Mouse (Mus musculus) myocyte (in vitro differentiated cells): ENCODE measurements around the gene Lbx1. TPM values are rescaled to one million over a fixed set of nuclear protein-coding genes. Genes with fewer than 3 reads are reported as not detected.

Experiments
- H3K27me3 ChIP-seq: one replicate; pipeline ENCODE4 v1.6.1; 2011; ENCODE audit not compliant: control insufficient read depth, insufficient read depth, insufficient read length
- H3K36me3 ChIP-seq: one replicate; pipeline ENCODE4 v1.6.1; 2011; ENCODE audit not compliant: control insufficient read depth, insufficient read depth
- H3K4me2 ChIP-seq: one replicate; pipeline ENCODE4 v1.6.1; 2011; ENCODE audit warnings: low read depth, control low read depth
- H3K4me3 ChIP-seq: one replicate; pipeline ENCODE4 v1.5.1; 2011; ENCODE audit warnings: mild to moderate bottlenecking, control low read depth, moderate library complexity
- H3K79me2 ChIP-seq: one replicate; pipeline ENCODE4 v1.6.1; 2011; ENCODE audit not compliant: control insufficient read depth, insufficient read depth
- H3ac ChIP-seq: one replicate; pipeline ENCODE4 v1.6.1; 2011; ENCODE audit not compliant: control insufficient read depth, insufficient read length
- CEBPB ChIP-seq: IDR thresholded peaks from 2 replicates; pipeline ENCODE4 v1.6.1; 2011; ENCODE audit warnings: mild to moderate bottlenecking, moderate library complexity; ENCODE audit not compliant: poor library complexity, insufficient read depth, severe bottlenecking
- E2F4 ChIP-seq: IDR thresholded peaks from one replicate; pipeline ENCODE4 v1.6.1; 2011; ENCODE audit warnings: mild to moderate bottlenecking, control low read depth, moderate library complexity; ENCODE audit not compliant: insufficient read depth
- MAX ChIP-seq: IDR thresholded peaks from one replicate; pipeline ENCODE4 v1.6.1; 2011; ENCODE audit warnings: low read depth, mild to moderate bottlenecking, control low read depth
- MYOD1 ChIP-seq, 3 experiments: IDR thresholded peaks; one replicate each; pipeline ENCODE4 v1.6.1; 2011; ENCODE audit warnings: control low read depth in 2 of 3, low read depth in 2 of 3, mild to moderate bottlenecking in 2 of 3, moderate library complexity in 1 of 3; ENCODE audit not compliant: insufficient read length in 2 of 3, control insufficient read depth in 1 of 3
- MYOG ChIP-seq, 3 experiments: IDR thresholded peaks; one replicate each; pipeline ENCODE4 v1.6.1; 2011; ENCODE audit warnings: control low read depth in 2 of 3, low read depth in 2 of 3, mild to moderate bottlenecking in 2 of 3; ENCODE audit not compliant: insufficient read length in 2 of 3, control insufficient read depth in 1 of 3, insufficient read depth in 1 of 3
- POLR2A ChIP-seq: IDR thresholded peaks from one replicate; pipeline ENCODE4 v1.6.1; 2011; ENCODE audit warnings: low read depth, mild to moderate bottlenecking, control low read depth, moderate library complexity; ENCODE audit not compliant: insufficient read length
- POLR2AphosphoS2 ChIP-seq: IDR thresholded peaks from one replicate; pipeline ENCODE4 v1.6.1; 2011; ENCODE audit warnings: low read depth, control low read depth; ENCODE audit not compliant: insufficient read length
- REST ChIP-seq: IDR thresholded peaks from one replicate; pipeline ENCODE4 v1.6.1; 2011; ENCODE audit warnings: mild to moderate bottlenecking, control low read depth, moderate library complexity; ENCODE audit not compliant: insufficient read depth, insufficient read length
- SRF ChIP-seq: IDR thresholded peaks from one replicate; pipeline ENCODE4 v1.6.1; 2011; ENCODE audit warnings: low read depth; ENCODE audit not compliant: control insufficient read depth, insufficient read length
- TCF12 ChIP-seq: IDR thresholded peaks from one replicate; pipeline ENCODE4 v1.6.1; 2011; ENCODE audit warnings: mild to moderate bottlenecking, control low read depth; ENCODE audit not compliant: poor library complexity, insufficient read depth, severe bottlenecking
- TCF3 ChIP-seq: IDR thresholded peaks from one replicate; pipeline ENCODE4 v1.6.1; 2011; ENCODE audit warnings: low read depth, control low read depth; ENCODE audit not compliant: insufficient read length
- USF1 ChIP-seq: IDR thresholded peaks from one replicate; pipeline ENCODE4 v1.6.1; 2011; ENCODE audit warnings: low read depth, mild to moderate bottlenecking, control low read depth, moderate library complexity
- polyA plus RNA-seq: library from polyadenylated mRNA; unstranded; fragments of >200 nt; fragmentation: generic; extraction: Trizol; gene quantifications from one replicate; pipeline ENCODE4 v1.2.1, GENCODE M21; 2012; ENCODE audit warnings: missing spikeins

Lbx1 gene
- polyA plus RNA-seq, 1 experiment, result 0.22 TPM

DNA sequence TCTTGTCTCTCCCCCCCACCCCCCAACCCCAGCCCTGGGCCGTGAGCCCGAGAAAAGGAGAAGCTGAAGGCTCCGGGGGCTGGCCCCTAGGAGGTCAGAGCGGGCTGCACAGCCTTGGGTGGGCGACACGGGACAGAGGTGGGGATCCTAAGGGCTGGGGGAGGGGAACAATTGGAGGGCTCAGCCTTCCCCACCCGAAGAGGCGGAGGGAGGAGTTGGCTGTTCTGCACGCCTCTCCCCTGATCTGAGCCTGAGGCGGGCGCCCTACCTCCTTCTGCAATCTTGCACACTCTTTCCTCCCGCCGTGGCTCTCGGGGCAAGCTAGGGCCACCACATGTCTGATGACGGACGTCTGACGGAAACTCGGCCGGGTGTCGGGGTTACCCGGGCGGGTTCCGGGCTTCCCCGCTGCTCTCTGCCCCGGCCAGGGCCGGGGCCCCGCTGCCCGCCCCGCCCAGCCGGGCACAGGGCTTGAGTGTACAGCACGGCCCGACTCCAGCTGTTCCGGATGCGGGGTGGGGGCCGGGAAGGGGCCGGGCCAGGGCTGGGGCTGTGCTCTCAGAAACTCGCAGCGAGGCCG, 841 bp upstream of the Lbx1 start:
- Histone ChIP-seq H3K36me3 (no peaks in the 10 kb centered on the region), H3ac (no peak overlapping the region), H3K79me2 (no peaks in the 10 kb centered on the region), H3K4me2 (peak overlapping the region; percentile 70), H3K4me3 (peak overlapping the region; percentile 3), H3K27me3 (peaks cover 89% of the 10 kb centered on the region)
- TF ChIP-seq MYOG (IDR thresholded peaks at IDR 0.05; ENCODE audit: control insufficient read depth in 1 of 3, insufficient read depth in 1 of 3, insufficient read length in 2 of 3, low read depth in 2 of 3) (peak in 1 of 3 experiments; percentile 48), SRF (no peak), POLR2AphosphoS2 (no peak), MYOD1 (IDR thresholded peaks at IDR 0.05; ENCODE audit: control insufficient read depth in 1 of 3, insufficient read length in 2 of 3, low read depth in 2 of 3) (peak in 1 of 3 experiments; percentile 41)

DNA sequence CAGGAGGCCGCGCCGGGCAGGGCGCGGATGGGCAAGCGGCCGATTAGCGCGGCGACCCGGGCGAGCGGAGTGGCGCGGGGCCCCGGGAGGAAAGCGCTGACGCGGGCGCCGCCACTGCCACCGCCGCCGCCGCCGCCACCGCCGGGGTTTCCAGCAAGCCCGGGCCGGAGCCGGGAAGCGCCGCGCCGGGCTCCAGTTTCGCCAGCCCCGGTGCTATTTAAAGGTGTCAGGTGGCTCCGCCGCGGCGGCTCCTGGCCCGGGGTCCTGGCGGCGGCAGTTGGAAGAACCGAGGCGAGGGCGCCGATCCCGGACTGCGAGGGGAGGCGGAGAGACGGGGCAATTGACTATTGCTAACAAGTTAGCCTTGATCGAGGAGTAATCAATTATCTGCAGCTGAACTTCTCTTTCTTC, 276 bp downstream of the Lbx1 start:
- TF ChIP-seq MAX (no peak), CEBPB (no peak), MYOD1 (IDR thresholded peaks at IDR 0.05; ENCODE audit: control insufficient read depth in 1 of 3, insufficient read length in 2 of 3, low read depth in 2 of 3) (no peak), MYOG (IDR thresholded peaks at IDR 0.05; ENCODE audit: control insufficient read depth in 1 of 3, insufficient read depth in 1 of 3, insufficient read length in 2 of 3, low read depth in 2 of 3) (no peak), REST (no peak), E2F4 (no peak), TCF3 (no peak), POLR2A (no peak), SRF (no peak), USF1 (no peak), POLR2AphosphoS2 (no peak), TCF12 (no peak)
- no peaks in the 10 kb centered on the region for H3K79me2 ChIP-seq
- peaks cover 91% of the 10 kb centered on the region for H3K27me3 ChIP-seq
- peak overlapping the region; percentile 70 for H3K4me2 ChIP-seq
- no peak overlapping the region for H3ac ChIP-seq
- H3K4me3 ChIP-seq, result no peak overlapping the region
- no peaks in the 10 kb centered on the region for H3K36me3 ChIP-seq

DNA sequence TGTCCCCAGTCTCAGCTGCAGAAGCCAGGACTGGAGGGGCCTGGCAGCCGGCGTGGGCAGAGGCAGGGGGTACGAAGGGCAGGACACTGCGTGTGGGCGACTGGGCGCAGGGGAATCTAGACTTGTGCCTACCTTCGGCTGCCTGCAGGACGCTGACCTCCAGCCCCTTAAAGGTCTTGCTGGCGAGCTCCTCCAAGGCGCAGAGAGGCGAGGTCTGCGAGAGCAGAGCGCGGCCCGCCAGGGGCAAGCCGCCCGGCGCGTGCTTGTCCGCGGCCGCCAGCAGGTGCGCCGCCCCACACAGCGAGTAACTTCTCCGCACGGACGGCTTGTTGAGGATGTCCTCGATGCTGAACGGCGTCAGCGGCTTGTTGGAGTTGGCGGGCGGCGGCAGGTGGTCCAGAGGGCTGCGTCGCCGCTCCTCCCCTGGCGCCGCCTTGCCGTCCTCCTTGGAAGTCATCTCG, 811 bp downstream of the Lbx1 start:
- Histone ChIP-seq H3K79me2 (no peaks in the 10 kb centered on the region), H3K27me3 (peaks cover 91% of the 10 kb centered on the region), H3K4me2 (no peak overlapping the region), H3K4me3 (no peak overlapping the region), H3ac (no peak overlapping the region), H3K36me3 (no peaks in the 10 kb centered on the region)
- no peak for TF ChIP-seq E2F4
- peak in 1 of 3 experiments; percentile 14 for TF ChIP-seq MYOG (IDR thresholded peaks at IDR 0.05; ENCODE audit: control insufficient read depth in 1 of 3, insufficient read depth in 1 of 3, insufficient read length in 2 of 3, low read depth in 2 of 3)
- no peak for TF ChIP-seq MAX
- no peak for TF ChIP-seq MYOD1 (IDR thresholded peaks at IDR 0.05; ENCODE audit: control insufficient read depth in 1 of 3, insufficient read length in 2 of 3, low read depth in 2 of 3)
- TF ChIP-seq TCF3, result no peak
- no peak for TF ChIP-seq REST
- no peak for TF ChIP-seq USF1

DNA sequence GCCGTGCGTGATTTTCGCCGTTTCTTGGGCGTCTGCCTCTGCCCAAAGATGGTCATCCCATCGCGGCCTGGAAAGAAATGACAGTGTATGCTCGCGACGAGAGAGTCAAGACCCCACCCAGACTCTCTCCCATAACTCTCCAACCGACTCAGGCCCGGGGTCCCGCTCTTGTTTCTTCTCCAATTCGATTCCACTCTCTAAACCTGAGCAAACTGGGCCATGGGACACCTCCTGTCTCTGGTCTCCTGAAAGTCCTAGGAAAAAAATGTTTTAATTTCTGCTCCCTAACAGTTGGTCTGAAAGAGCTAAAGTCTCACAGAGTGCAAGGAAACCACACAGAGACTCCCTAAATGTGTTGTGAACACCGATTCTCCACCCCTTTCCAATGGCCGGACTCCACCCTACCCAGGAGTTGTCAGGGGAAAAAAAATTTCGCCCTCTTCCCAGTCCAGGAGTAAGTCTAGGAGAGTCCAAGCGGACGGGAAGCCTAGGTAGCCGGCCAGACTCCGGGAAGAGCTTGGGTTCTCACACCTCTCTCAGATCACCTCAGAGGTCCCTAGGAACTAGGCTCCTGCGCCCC, 1.3 kb downstream of the Lbx1 start:
- no peak overlapping the region for H3K4me2 ChIP-seq
- H3K4me3 ChIP-seq, result no peak overlapping the region
- H3K79me2 ChIP-seq, result no peaks in the 10 kb centered on the region
- no peak for TF ChIP-seq E2F4
- no peak for TF ChIP-seq POLR2A
- TF ChIP-seq TCF3, result no peak
- TF ChIP-seq MAX, result no peak
- no peak for TF ChIP-seq TCF12
- TF ChIP-seq MYOG (IDR thresholded peaks at IDR 0.05; ENCODE audit: control insufficient read depth in 1 of 3, insufficient read depth in 1 of 3, insufficient read length in 2 of 3, low read depth in 2 of 3), result no peak
- TF ChIP-seq MYOD1 (IDR thresholded peaks at IDR 0.05; ENCODE audit: control insufficient read depth in 1 of 3, insufficient read length in 2 of 3, low read depth in 2 of 3), result no peak
- TF ChIP-seq CEBPB, result no peak
- H3K27me3 ChIP-seq, result peaks cover 94% of the 10 kb centered on the region
- H3ac ChIP-seq, result no peak overlapping the region
- no peaks in the 10 kb centered on the region for H3K36me3 ChIP-seq

DNA sequence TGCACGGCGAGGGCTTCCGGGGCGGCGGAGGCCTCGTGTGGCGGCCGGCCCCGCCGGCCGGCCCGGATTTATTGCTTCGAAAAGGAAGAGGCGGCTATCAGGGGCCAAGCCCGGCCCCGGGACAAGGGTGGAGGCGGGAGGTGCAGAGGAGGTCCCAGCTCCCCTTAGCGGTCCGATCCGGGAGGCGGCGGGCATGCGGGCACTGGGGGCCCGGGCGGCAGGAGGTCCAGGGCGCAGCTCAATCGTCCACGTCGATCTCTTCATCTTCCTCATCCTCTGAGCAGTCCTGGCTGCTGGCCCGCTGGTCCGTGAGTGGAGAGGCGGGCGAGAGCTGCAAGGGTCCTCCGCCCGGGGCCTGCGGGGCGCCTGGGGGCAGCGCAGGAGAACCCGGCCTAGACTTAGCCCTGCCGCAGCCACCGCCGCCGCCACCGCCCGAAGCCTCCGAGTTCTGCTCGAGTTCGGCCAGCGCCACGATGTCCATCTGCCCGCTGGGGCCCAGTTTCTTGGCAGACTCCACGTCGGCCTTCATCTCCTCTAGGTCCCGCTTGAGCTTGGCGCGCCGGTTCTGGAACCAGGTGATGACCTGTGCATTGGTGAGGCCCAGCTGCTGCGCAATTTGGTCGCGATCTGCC, 2.0 kb downstream of the Lbx1 start:
- TF ChIP-seq MYOD1 (IDR thresholded peaks at IDR 0.05; ENCODE audit: control insufficient read depth in 1 of 3, insufficient read length in 2 of 3, low read depth in 2 of 3), result no peak
- TF ChIP-seq MAX, result no peak
- TF ChIP-seq POLR2AphosphoS2, result no peak
- TF ChIP-seq CEBPB, result no peak
- TF ChIP-seq REST, result no peak
- no peak for TF ChIP-seq E2F4
- TF ChIP-seq SRF, result no peak
- TF ChIP-seq TCF3, result no peak
- no peak for TF ChIP-seq MYOG (IDR thresholded peaks at IDR 0.05; ENCODE audit: control insufficient read depth in 1 of 3, insufficient read depth in 1 of 3, insufficient read length in 2 of 3, low read depth in 2 of 3)
- no peak for TF ChIP-seq TCF12
- no peak for TF ChIP-seq POLR2A
- TF ChIP-seq USF1, result no peak
- H3K4me2 ChIP-seq, result no peak overlapping the region
- H3K4me3 ChIP-seq, result no peak overlapping the region
- peaks cover 93% of the 10 kb centered on the region for H3K27me3 ChIP-seq
- no peaks in the 10 kb centered on the region for H3K36me3 ChIP-seq
- H3K79me2 ChIP-seq, result no peaks in the 10 kb centered on the region
- no peak overlapping the region for H3ac ChIP-seq
